Mouse (Mus musculus) lung, embryonic 15.5 days (tissue): ENCODE measurements at regions not wholly inside any gene's neighbourhood (a gene's known extent, or its start where the extent isn't known, plus 50 kb on each side); places are given as distances from the start of the nearest gene placed in this dataset.

Experiments
- ATAC-seq: fragments of 200-750 bp; cut with Nextera tagmentation; 2 replicates; pipeline ENCODE4 v1.8.0; 2017; ENCODE audit warnings: moderate number of reproducible peaks, borderline replicate concordance; ENCODE audit not compliant: low FRiP score, low TSS enrichment; ENCODE audit errors: extremely low read depth
- H3K27ac ChIP-seq: fragments of 300-500 bp; sonication (generic); 2 replicates; pipeline ENCODE4 v1.5.1; 2015; ENCODE audit warnings: moderate library complexity, mild to moderate bottlenecking, inconsistent platforms
- H3K27me3 ChIP-seq: fragments of 300-500 bp; sonication (generic); 2 replicates; pipeline ENCODE4 v1.6.1; 2015; ENCODE audit warnings: inconsistent platforms
- H3K36me3 ChIP-seq: fragments of 300-500 bp; sonication (generic); 2 replicates; pipeline ENCODE4 v1.6.1; 2015; ENCODE audit warnings: inconsistent platforms
- H3K4me1 ChIP-seq: fragments of 300-500 bp; sonication (generic); 2 replicates; pipeline ENCODE4 v1.6.1; 2015; ENCODE audit warnings: inconsistent platforms
- H3K4me2 ChIP-seq: fragments of 300-500 bp; sonication (generic); 2 replicates; pipeline ENCODE4 v1.6.1; 2015; ENCODE audit warnings: inconsistent platforms, mild to moderate bottlenecking, moderate library complexity
- H3K4me3 ChIP-seq: fragments of 300-500 bp; sonication (generic); 2 replicates; pipeline ENCODE4 v1.5.1; 2015; ENCODE audit warnings: mild to moderate bottlenecking, inconsistent platforms
- H3K9ac ChIP-seq: fragments of 300-500 bp; sonication (generic); 2 replicates; pipeline ENCODE4 v1.6.1; 2015; ENCODE audit warnings: inconsistent platforms
- H3K9me3 ChIP-seq: fragments of 300-500 bp; sonication (generic); 2 replicates; pipeline ENCODE4 v1.6.1; 2016; ENCODE audit warnings: inconsistent platforms
- WGBS: fragments of 180-500 bp; shearing (Covaris S2); methylation state at CpG from one replicate; pipeline ENCODE4 v1.1.7; 2015; 5-methylcytosine and 5-hydroxymethylcytosine counted together

DNA sequence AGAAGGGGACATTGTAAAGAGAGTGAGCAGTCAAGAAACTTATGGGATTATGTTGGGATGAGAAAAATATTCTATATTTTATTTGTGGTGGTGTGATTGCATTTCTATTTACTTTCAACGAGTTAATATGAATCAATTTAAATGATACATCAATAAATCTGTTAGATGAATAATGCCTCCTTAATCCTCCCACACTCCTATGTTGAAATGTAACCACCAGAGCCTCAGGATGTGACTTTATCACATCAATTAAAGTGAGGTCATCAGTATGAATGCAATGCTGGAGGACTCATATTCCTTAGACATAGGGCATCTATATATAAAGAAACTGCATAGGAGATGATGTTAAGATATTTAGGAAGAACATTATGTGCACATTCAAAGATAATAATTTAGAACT lies 1195.3 kb upstream of the Cited2 start:
- Histone ChIP-seq H3K9ac (no peak overlapping the region), H3K4me3 (no peak overlapping the region), H3K27me3 (no peaks in the 10 kb centered on the region), H3K27ac (no peak overlapping the region), H3K4me2 (no peak overlapping the region), H3K36me3 (no peaks in the 10 kb centered on the region), H3K4me1 (no peaks in the 10 kb centered on the region), H3K9me3 (no peaks in the 10 kb centered on the region)
- 52% methylated on average over 1 of the region's 1 CpGs for WGBS
- no peak for ATAC-seq

DNA sequence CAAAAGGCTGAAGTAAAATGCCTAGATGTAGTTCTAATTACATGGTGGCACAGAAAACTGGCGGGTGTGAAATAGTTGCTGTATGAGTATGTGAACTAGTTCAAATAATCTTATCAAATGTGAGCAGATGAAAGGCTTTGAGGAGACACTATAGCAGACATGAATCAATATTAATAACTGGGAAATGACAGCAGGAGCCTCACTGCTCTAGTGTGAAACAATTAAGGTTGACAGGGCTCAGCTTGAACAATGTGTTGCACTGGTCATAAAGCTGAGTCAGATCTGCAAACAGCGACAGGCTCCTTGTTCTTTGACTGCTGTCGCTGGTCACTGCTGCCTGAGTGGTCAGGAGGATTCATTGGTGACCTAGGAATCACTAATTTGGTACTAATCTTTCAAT lies 1185.4 kb upstream of the Cited2 start:
- Histone ChIP-seq H3K4me1 (no peaks in the 10 kb centered on the region), H3K27me3 (no peaks in the 10 kb centered on the region), H3K4me3 (no peak overlapping the region), H3K36me3 (no peaks in the 10 kb centered on the region), H3K9ac (no peak overlapping the region), H3K4me2 (no peak overlapping the region), H3K27ac (no peak overlapping the region), H3K9me3 (no peaks in the 10 kb centered on the region)
- WGBS, result 17% methylated on average over 3 of the region's 3 CpGs
- no peak for ATAC-seq

DNA sequence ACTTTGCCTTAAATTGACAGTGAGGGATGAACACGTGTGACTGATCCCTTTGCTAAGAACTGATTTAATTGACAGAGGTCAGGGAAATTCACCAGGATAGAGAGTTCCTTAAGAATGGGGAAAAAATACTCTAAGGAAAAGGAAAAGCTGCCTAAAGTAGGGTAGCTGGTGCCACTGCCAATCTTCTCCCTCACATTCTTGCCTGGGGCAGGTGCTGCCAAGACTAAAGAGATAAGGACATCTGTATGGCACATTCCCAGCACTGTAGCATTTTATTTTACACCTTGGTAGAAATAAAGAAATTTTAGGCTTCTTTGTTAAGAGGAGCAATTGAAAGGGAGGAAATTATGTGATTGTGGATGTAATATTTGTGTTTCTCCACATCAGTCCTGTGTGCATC lies 1184.6 kb upstream of the Cited2 start:
- no peaks in the 10 kb centered on the region for H3K27me3 ChIP-seq
- H3K9ac ChIP-seq, result no peak overlapping the region
- H3K27ac ChIP-seq, result no peak overlapping the region
- WGBS, result 42% methylated on average over 1 of the region's 1 CpGs
- H3K4me2 ChIP-seq, result no peak overlapping the region
- H3K4me1 ChIP-seq, result no peaks in the 10 kb centered on the region
- ATAC-seq, result no peak
- no peaks in the 10 kb centered on the region for H3K36me3 ChIP-seq
- H3K9me3 ChIP-seq, result no peaks in the 10 kb centered on the region
- no peak overlapping the region for H3K4me3 ChIP-seq

DNA sequence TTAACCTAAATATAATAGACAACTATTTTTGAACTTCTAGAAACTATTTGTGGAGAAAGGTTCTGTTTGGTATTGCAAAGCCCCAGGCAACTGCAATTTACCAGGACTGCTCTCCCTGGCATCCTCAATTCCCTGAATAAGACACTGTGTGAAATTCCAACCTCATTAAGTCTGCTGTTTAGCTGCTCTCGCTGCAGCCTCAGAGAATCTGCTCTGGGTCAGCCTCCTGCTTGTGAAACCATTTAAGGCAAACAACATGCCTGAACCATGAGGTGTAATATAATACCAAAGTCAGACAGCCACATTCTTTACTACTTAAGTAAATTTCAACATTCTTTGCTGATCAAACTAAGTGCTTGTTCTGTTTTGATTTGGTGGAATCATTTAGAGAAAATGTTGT lies 1177.6 kb upstream of the Cited2 start:
- H3K27me3 ChIP-seq, result no peaks in the 10 kb centered on the region
- no peak overlapping the region for H3K4me2 ChIP-seq
- no peaks in the 10 kb centered on the region for H3K4me1 ChIP-seq
- H3K27ac ChIP-seq, result peak overlapping the region; percentile 8
- 3% methylated on average over 1 of the region's 1 CpGs for WGBS
- no peaks in the 10 kb centered on the region for H3K36me3 ChIP-seq
- no peak for ATAC-seq
- no peak overlapping the region for H3K4me3 ChIP-seq
- H3K9me3 ChIP-seq, result no peaks in the 10 kb centered on the region
- H3K9ac ChIP-seq, result no peak overlapping the region

DNA sequence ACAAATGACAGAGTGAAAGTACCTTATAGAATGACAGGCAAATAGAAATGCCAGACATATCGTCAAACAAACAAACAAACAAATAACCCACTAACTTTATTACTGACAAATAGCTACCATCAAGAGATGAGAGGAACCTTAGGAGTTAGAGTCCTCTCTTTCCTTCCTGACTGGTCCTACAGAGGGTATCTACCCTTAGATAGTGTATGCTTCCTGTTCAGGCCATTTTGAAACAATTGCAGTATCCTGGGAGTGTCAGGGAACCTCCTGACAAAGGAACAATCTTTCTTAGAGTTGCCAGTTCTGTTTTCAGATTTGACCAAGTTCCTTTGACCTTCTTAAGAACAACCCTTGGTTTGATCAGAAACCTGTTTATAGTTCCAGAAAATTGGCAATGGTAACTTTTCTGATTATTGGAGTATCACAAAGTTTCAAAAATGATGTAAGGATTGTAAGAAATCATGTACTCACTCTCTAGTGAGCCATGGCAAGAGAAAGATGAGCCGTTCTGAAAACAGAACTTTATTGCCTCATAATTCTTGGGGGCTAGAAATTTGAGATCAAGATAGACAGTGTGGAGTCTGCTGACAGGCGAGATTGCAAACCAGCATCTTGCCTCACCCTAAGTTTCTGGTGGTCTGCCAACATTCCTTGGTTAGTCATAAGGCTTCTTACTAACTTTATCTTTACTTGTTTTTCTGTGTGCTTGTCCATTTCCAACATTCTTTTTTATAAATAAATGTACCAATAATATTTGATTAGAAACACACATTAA lies 1170.0 kb upstream of the Cited2 start:
- H3K4me2 ChIP-seq, result no peak overlapping the region
- no peaks in the 10 kb centered on the region for H3K4me1 ChIP-seq
- H3K9ac ChIP-seq, result no peak overlapping the region
- no peak overlapping the region for H3K4me3 ChIP-seq
- no peaks in the 10 kb centered on the region for H3K27me3 ChIP-seq
- ATAC-seq, result no peak
- H3K9me3 ChIP-seq, result no peaks in the 10 kb centered on the region
- H3K36me3 ChIP-seq, result no peaks in the 10 kb centered on the region
- no peak overlapping the region for H3K27ac ChIP-seq
- 51% methylated on average over 3 of the region's 3 CpGs for WGBS

DNA sequence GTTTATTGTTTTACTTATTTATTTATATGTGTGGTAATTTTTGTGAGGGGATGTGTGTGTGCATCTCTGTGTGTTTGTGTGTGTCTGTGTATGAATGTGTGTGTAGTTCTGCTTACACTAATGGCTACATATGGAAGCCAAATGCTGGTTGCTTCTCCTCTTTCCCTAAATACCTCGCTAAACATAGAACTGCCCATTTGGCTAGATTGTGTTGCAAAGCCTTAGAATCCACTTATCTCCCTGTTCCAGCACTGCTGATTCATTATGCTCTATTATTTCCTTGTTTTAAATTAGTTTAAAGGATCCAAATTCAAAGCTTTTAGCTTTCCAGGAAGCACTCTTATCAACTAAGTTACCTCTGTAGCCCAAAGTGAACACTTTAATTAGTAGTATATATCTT lies 1148.5 kb upstream of the Cited2 start:
- WGBS, result 83% methylated on average over 1 of the region's 1 CpGs

DNA sequence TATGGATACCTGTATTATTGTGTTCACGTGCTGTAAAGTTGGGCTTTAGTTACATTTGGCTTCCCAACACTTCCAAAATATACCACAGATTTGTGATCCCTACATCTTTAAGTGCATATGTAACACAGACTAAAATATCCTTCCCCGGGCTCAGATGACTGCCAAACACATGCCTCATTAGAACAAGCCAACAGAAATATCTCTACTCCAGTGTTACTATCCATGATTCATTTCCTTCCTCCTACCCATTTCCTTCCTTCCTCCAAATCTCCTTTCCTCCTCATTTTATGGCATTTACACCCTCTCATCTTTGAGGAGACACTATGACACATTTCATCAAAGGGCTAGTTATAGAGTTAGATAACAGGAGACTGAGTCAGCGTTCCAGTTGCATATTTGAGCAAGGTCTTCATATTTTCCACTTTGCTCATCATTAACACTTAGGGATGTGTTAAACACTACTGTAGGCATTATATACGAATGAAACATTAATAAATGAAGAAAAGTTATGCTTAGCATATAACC lies 1144.4 kb upstream of the Cited2 start:
- no peak overlapping the region for H3K27ac ChIP-seq
- no peaks in the 10 kb centered on the region for H3K27me3 ChIP-seq
- H3K4me3 ChIP-seq, result no peak overlapping the region
- H3K9me3 ChIP-seq, result no peaks in the 10 kb centered on the region
- no peaks in the 10 kb centered on the region for H3K36me3 ChIP-seq
- 75% methylated on average over 4 of the region's 4 CpGs for WGBS
- H3K9ac ChIP-seq, result no peak overlapping the region
- H3K4me1 ChIP-seq, result no peaks in the 10 kb centered on the region
- no peak for ATAC-seq
- no peak overlapping the region for H3K4me2 ChIP-seq

More for the DNA sequence above, 1148.5 kb upstream of the Cited2 start:
- no peaks in the 10 kb centered on the region for H3K27me3 ChIP-seq
- no peaks in the 10 kb centered on the region for H3K36me3 ChIP-seq
- H3K27ac ChIP-seq, result no peak overlapping the region
- no peak overlapping the region for H3K9ac ChIP-seq
- ATAC-seq, result no peak
- H3K4me1 ChIP-seq, result no peaks in the 10 kb centered on the region
- H3K4me2 ChIP-seq, result no peak overlapping the region
- no peaks in the 10 kb centered on the region for H3K9me3 ChIP-seq
- H3K4me3 ChIP-seq, result no peak overlapping the region

DNA sequence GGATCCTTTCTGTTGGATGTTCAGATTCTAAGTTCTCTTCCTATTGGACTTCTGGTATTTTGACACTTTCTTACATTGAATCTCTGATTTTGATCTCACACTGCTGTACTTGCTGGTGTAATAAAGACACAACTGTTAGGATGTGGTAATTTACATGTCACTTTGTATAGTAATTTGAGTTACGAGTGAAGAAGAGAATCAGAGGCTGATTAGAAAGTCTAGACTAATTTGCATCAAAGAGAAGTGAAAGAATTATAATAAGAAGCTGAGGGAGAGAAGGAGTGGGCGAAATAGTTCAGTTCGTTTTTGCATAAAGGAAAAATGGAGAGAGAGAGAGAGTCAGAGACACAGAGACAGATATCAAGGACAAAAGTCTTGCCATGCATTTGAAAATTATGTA lies 1142.8 kb upstream of the Cited2 start:
- Histone ChIP-seq H3K27ac (no peak overlapping the region), H3K4me2 (no peak overlapping the region), H3K4me1 (no peaks in the 10 kb centered on the region), H3K4me3 (no peak overlapping the region), H3K36me3 (no peaks in the 10 kb centered on the region), H3K27me3 (no peaks in the 10 kb centered on the region), H3K9ac (no peak overlapping the region), H3K9me3 (no peaks in the 10 kb centered on the region)
- ATAC-seq, result no peak
- WGBS, result 86% methylated on average over 3 of the region's 3 CpGs

DNA sequence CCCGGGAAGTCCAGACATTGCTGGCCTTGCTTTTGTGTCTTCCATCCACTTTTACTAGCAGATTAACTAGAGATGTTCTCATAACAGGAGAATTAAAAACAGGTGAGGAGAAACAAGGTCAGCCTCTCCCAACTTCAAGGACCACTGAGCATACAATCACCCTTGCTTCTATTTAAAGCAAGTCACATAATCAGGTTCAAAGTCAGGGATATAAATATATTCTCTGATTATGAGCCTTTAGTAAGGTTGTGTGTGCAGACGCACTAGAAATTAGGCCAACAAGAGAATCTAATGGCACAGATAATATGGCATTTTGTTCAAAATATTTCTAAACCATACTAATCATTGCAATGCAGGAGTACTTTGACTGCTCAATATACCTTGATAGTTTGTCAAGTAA lies 1134.2 kb upstream of the Cited2 start:
- no peaks in the 10 kb centered on the region for H3K27me3 ChIP-seq
- H3K36me3 ChIP-seq, result no peaks in the 10 kb centered on the region
- no peak overlapping the region for H3K9ac ChIP-seq
- no peak for ATAC-seq
- H3K4me3 ChIP-seq, result no peak overlapping the region
- no peak overlapping the region for H3K27ac ChIP-seq
- no peaks in the 10 kb centered on the region for H3K4me1 ChIP-seq
- H3K4me2 ChIP-seq, result no peak overlapping the region
- WGBS, result 80% methylated on average over 2 of the region's 2 CpGs
- no peaks in the 10 kb centered on the region for H3K9me3 ChIP-seq

DNA sequence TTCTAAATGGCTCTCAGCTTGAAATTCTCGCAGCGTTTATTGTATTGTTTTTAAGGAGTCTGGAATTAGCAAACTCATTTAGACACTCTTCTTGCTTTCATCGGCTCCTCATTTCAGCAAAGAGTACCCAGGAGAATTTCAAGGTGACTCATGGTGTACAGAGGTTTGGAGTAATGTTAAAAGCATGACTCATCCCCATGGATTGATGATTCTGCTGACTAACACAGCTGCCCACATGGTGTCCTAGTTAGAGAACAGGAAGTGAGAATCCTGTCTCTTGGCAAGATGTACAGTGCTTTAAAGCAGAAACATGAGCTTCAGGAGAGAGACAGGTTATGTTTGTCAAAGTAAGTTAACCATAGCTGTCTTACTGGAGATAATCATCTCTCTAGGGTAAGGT lies 1133.6 kb upstream of the Cited2 start:
- Histone ChIP-seq H3K4me3 (no peak overlapping the region), H3K36me3 (no peaks in the 10 kb centered on the region), H3K9ac (no peak overlapping the region), H3K9me3 (no peaks in the 10 kb centered on the region), H3K27ac (no peak overlapping the region), H3K27me3 (no peaks in the 10 kb centered on the region), H3K4me2 (no peak overlapping the region), H3K4me1 (no peaks in the 10 kb centered on the region)
- no peak for ATAC-seq
- WGBS, result 76% methylated on average over 3 of the region's 3 CpGs

DNA sequence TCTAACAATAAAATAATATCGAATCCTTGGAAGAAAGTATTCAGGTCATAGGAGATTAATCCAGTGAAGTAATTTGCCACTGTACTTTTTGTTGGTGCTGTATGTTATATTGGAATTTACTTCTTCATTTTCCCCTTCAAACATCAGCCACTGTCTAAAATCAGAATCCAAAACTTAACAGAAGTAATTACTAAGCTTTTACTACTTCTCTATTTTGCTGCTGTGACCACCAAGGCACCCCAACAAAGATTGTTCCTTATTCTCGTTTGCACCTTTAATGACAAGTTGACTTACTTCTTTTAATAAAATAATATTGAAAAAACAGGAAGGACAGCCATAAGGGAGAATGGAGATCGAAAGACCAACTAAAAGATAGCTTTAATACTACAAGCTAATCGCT lies 1130.1 kb upstream of the Cited2 start:
- Histone ChIP-seq H3K4me2 (no peak overlapping the region), H3K27me3 (no peaks in the 10 kb centered on the region), H3K9me3 (no peaks in the 10 kb centered on the region), H3K9ac (no peak overlapping the region), H3K36me3 (no peaks in the 10 kb centered on the region), H3K4me1 (no peaks in the 10 kb centered on the region), H3K4me3 (no peak overlapping the region), H3K27ac (no peak overlapping the region)
- no peak for ATAC-seq
- 82% methylated on average over 4 of the region's 4 CpGs for WGBS

DNA sequence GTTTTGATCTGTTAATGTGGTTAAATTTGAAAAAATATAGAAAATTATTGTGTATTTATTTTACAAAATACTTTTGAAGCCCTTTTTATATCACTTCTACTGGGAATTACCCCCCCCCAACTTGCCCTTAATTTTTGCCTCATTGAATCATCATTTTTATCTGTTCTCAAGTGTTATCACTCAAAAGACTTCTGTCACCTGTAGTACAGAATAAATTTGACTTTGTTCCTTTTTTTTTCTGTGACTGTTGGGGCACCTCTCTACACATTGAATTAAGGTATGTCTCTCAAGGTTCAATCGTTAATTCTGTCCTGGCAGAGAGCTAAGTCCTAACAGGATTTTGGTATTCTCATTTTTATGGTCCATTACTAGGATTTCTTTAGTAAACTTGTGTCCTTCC lies 1123.0 kb upstream of the Cited2 start:
- no peak overlapping the region for H3K4me3 ChIP-seq
- H3K27ac ChIP-seq, result no peak overlapping the region
- H3K36me3 ChIP-seq, result no peaks in the 10 kb centered on the region
- no peaks in the 10 kb centered on the region for H3K9me3 ChIP-seq
- 83% methylated on average over 1 of the region's 1 CpGs for WGBS
- no peak overlapping the region for H3K4me2 ChIP-seq
- no peak for ATAC-seq
- no peak overlapping the region for H3K9ac ChIP-seq
- H3K27me3 ChIP-seq, result no peaks in the 10 kb centered on the region
- no peaks in the 10 kb centered on the region for H3K4me1 ChIP-seq
